Mouse (Mus musculus): Measurements from ENCODE around the gene Fancd2.

The Fancd2 gene

DNA sequence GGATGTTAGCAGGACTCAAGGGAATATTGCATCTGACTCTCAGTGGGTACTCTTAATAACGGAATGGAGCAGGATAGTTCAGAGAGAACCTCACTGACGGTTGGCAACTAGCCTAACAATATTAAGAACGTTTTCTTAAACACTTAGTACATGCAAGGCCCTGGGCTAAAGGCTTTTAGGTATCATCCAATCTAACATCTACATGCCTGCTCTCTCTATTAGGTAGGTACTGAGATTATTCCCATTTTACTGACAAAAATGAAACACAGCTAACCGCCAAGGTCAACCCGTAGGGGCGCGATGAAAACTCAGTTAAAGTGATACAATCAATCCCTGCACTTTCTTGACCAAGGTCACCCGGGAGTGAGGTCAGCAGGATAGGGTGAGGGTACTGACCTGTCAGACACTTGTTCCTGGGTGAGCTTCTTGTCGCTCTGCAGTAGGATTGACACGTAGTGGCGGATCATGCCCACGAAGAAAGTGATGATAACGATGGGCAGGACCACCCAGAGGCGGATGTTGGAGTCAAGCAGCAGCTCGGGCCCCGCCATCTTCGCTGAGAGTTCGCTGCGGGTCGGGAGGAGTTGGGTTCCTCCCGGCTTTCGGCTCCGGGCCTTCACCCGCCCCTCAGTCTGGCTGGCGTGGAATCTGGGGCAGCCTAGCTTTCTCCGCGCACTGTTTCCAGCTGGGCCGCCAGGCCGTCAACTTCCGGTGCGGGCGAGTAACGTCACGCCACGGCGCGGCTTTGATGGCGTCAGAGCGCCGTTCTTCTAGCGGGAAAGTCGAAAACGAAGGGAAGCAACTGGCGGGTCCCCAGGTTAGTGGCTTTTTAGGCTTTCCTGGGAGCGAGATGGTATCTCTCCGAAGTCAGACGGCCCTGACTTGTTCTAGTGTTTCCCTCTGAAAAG is at the start of gene Fancd2, which contains the start of gene Emc3:
Gene Fancd2, plus strand, starts transcription at position 751 of the 908 bp plus-strand sequence.
Gene Emc3, minus strand, starts transcription at position 721 of the 908 bp plus-strand sequence.
- in situ Hi-C loops (cut with MseI, MboI): no loop called here

DNA sequence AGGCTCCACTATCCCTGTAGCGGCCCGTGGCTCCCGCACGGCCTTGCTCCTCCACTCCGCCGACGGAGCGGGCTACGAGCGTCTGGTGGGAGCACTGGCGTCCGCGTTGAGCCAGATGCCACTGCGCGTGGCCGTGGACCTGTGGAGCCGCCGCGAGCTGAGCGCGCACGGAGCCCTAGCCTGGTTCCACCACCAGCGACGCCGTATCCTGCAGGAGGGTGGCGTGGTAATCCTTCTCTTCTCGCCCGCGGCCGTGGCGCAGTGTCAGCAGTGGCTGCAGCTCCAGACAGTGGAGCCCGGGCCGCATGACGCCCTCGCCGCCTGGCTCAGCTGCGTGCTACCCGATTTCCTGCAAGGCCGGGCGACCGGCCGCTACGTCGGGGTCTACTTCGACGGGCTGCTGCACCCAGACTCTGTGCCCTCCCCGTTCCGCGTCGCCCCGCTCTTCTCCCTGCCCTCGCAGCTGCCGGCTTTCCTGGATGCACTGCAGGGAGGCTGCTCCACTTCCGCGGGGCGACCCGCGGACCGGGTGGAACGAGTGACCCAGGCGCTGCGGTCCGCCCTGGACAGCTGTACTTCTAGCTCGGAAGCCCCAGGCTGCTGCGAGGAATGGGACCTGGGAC is 48.9 kb upstream of the Fancd2 start:
- in situ Hi-C loops (cut with MseI, MboI): no loop called here

DNA sequence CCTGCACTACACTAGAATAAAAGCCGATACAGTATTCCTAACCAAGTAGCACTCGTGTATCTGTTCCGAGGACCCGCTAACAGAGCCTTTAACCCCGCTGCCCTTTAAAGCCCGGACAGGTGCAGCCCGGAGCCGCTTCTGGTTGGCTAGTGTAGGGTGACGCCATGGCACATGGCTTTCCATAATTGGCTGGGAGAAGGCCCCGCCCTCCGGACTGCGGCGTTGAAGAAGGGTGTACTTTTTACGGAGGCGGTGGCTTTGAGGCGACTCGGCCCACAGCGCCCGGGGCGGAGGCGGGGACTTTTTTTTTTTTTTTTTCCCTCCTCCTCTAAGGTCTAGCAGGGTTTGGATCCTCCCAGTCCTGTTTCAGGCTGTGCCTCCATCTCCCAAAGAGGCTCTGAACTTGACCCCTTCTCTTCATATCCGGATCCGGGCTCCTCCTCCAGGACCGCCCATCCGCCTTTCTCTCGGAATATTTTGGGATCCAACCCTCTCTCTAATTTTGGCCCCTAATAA is 48.3 kb upstream of the Fancd2 start, which contains the start of gene Creld1:
Gene Creld1, plus strand, starts transcription at position 198 of the 516 bp plus-strand sequence.
- in situ Hi-C loops (cut with MseI, MboI): no loop called here

DNA sequence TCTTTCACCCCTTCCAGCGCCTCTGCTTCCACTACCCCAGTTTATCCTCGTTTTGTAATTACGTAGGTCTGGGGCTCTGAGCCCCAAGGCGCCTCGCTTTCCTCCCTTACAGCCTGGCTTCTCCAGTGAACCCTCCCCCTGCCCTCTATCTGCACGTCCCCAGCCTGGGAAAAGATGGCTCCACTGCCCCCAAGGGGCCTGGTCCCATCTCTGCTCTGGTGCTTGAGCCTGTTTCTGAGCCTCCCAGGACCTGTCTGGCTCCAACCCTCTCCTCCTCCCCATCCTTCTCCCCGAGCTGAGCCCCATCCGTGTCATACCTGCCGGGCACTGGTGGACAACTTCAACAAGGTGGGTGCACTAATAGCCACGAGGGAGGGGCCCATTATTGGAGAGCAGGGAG is 47.8 kb upstream of the Fancd2 start:
- in situ Hi-C loops (cut with MseI, MboI): no loop called here

DNA sequence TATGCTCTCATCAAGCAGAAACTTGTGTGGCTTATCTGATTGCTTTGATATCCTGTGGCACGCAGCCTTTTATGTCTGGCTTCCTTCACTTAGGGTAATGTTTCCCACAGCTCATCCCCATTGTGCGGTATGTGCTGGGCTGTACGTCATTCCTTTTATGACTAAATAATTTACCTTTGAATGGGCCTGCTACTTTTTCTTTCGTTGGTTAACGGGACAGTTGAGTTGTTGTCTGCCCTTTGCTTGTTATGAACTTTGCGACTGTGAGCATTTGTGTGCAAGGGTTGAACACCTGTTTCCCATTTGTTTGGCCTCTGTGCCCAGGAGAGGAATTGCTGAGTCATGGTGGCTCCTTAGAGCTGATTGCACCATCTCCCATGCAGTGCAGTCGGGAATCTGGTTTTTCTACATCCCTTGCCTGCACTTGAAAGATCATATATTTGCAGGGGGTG is 44.3 kb upstream of the Fancd2 start:
- in situ Hi-C loops (cut with MseI, MboI): no loop called here

DNA sequence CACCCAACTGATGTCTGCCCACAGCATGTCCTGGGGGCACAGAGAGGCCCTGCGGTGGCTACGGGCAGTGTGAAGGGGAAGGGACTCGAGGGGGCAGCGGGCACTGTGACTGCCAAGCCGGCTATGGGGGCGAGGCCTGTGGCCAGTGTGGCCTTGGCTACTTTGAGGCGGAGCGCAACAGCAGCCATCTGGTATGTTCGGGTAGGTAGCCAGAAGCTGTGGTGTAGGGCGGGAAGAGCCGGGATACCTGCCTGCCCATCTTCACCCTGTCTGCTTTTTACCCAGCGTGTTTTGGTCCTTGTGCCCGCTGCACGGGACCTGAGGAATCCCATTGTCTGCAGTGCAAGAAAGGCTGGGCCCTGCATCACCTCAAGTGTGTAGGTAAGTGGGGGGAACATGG is 42.1 kb upstream of the Fancd2 start:
- in situ Hi-C loops (cut with MseI, MboI): no loop called here

DNA sequence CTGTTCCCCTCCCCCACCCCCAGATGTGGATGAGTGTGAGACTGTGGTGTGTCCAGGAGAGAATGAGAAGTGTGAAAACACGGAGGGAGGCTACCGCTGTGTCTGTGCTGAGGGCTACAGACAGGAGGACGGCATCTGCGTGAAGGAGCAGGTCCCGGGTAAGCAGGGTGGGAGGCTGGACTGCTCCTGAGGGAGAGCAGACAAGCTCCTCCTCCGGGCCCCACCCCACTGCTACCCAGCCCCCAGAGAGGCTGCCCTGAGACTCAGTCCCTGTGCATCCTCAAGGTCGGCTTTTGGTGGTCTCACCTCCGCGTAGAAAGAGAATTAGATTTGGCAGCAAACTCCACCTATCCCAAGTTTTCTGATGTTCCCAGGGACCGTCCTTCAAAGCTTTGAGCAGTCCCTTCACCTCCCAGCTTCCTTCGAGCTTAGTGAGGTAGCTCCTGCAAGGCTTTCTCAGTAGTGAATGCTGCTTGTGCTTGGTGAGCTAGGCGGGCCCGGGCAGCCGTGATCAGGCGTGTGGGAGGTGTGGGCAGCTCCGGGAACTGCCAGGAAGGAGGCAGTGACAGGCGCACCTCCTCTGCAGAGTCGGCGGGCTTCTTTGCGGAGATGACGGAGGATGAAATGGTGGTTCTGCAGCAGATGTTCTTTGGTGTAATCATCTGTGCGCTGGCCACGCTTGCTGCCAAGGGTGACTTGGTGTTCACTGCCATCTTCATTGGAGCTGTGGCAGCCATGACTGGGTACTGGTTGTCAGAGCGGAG is 39.2 kb upstream of the Fancd2 start:
- in situ Hi-C loops (cut with MseI, MboI): no loop called here

DNA sequence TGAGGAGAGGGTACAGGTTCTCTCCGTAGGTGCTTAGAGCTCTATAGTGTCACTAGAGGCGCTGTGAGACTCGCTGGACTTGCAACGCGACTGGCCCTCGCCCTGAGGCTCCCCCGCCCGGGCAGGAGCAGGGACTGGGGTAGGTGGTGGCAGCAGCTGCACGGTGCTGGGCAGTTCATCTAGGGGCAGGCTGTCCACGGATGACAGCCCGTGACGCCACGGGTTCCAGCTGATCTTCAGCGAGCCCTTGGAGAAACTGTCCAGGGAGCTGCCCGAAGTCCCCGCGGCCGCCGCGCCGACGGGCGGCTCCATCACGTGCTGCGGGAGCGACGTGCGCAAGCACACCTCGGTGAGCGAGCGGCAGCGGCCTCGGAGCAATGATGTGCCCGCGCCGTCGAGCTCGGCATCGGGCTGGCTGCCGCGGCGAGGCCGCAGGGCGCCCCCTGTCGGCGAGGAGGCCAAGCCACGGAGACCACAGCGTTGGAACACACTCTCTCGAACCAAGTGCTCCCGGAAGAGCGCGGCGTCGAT is 37.2 kb upstream of the Fancd2 start:
- in situ Hi-C loops (cut with MseI, MboI): no loop called here

DNA sequence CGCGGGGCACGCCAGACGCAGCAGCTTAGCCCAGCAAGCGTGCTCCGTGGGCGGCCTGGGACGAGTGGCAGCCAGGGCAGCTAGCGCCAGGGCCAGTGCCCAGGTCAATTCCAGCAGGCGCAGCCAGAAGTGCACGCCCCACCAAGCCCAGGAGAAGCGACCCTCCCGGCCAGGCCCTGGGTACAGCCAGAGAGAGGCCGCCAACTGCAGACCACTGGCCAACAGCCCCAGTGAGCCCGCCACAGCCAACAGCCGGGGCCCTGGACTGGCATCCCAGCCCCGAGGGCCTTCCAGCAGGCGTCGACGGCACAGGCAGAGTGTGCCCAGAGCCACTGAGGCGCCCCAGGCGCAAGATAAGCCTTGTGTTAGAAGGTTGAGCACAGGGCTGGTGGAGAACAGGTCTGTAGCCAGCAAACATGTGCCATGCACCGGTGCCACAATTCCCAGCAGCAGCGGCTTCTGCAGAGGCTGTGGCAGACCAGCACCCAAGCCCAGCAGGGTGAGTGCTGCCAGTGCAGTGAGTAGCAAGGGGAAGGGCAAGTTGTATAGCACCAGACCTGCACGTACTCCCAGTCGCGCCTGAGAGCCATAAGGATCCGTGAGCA is 36.3 kb upstream of the Fancd2 start:
- in situ Hi-C loops (cut with MseI, MboI): no loop called here

DNA sequence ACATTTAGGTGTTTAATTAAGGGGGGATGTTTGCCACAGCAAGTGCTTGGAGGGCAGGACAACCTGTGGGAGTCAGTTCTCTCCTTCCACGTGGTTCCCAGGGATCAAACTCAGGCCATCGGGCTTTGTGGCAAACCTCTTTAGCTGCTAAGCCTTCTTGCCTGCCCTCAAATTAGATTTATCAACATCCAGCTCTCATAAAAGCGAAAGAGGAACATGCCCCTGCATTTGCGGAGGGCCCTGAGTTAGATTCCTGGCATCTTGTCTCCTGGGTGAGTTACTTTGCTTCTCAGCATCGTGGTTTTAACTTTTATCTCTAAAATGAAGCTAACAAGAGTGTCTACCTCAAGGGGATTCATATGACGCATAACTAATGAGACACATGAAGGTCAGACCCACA is 32.1 kb upstream of the Fancd2 start:
- in situ Hi-C loops (cut with MseI, MboI): no loop called here

DNA sequence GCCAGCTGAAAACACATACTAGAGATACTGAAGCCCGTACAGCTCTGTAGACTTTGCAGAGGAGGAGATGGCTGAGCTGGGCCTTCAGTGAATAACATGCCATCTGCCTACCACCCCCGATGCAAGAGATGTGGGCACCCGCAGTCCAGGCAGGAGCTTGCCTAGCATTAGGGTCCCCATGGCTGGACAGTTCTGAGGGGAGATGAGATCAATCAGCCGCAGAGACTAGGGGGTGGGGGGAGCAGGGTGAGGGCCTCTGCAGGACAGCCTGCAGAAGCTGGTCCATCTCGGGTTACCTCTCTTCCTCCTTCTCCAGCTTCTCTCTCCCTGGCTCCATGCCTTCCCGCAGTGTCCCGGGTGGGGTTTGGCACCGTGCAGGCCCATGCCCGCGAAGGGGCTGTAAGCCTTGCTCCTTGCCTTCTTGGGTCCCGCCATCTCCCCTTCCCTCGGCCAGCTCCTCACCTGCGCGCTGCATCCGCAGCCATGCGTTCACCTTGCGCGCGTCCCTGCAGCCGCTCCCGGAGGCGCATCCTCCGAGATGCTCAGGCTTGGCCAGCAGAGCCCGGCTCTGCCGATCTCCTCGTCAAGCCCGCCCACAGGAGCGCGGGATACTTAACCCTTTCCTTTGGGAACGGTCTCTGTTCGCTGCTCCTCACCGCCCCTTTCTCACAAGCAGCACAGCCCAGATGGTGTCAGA is 29.9 kb upstream of the Fancd2 start, which contains the start of gene Prrt3:
Gene Prrt3, minus strand, starts transcription at position 544 of the 697 bp plus-strand sequence.
- in situ Hi-C loops (cut with MseI, MboI): no loop called here

DNA sequence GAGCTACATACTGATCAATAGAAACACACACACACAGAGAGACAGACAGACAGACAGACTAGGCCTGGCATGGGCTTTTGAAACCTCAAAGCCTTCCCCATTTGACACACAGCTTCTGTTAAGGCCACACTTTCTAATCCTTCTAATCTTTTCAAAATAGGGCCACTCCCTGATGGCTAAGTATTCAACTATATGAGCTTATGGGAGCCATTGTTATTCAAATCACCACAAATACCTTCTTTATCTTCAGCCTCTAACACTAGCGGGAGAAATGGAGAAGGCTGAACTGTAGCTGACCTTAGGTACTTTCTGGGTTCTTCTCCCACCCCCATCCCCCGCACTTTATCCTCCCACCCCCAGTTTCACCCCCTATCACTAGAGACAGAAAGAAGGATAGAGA is 28.7 kb upstream of the Fancd2 start:
- in situ Hi-C loops (cut with MseI, MboI): no loop called here

DNA sequence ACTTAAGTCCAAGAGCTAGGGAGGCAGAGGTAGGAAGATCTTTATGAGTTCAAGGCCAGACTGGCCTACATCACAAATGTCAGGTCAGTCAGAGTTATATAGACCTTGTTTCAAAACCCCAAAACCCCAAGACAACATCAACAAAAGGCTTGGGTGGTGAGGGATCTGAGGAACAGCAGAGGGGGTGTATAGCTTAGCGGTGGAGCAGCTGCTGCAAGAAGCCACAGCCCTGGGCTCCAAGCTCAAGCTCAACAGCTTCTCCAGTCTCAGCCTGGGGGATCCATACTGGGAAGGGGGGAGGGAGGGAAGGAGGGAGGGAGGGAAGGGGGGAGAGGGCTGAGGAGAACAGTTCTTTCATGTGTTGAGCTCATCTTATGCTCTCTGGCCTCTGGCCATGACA is 25.8 kb upstream of the Fancd2 start:
- in situ Hi-C loops (cut with MseI, MboI): no loop called here

DNA sequence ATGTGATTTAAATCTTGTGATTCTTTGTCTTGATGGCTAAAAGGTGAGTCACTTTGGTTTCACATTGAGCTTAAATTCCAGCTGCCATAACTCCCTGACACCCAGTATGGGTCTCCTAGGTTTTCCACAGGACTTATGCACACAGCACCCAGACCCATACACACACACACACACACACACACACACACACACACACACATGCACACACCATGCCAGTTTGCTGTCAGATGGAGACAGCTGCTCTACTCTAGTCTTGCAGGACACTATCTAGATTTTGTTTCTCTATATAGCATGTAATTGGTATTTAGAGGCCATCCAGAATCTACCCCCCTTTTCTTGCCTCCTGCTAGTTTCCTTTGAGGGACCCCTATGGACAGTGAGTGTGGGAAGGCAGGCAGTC is 24.4 kb upstream of the Fancd2 start:
- in situ Hi-C loops (cut with MseI, MboI): no loop called here

DNA sequence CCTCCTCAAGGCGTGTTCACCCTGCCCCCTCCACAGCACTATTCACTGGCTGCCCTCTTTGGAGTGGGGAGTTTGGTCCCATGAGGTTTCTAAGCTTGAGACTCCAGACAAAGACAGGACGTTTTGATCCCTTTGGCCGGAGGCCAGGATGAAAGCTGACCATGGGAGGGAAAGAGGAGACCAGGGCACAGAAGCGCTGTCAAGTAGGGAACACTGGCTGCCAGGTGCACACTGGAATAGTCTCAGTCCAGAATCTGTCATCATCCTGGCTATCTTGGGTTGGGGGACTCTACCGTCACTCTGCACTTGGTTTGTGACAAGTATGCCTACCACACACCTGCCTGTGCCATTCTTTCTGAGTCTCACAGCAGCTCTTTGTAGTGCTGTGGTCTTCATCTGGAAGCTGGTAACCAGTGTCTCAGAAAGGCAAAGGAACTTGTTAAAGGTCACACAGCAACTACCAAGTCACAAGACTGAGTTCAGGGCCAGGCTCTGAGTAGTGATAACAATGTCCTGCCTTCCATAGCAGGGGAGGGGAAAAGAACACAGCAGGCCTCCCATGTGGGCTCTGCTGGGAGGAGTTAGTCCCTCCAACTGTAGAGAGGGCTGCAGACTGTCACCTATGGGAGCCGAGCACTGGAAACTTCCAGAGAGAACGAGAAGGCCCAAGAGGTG is 23.1 kb upstream of the Fancd2 start:
- in situ Hi-C loops (cut with MseI, MboI): no loop called here

DNA sequence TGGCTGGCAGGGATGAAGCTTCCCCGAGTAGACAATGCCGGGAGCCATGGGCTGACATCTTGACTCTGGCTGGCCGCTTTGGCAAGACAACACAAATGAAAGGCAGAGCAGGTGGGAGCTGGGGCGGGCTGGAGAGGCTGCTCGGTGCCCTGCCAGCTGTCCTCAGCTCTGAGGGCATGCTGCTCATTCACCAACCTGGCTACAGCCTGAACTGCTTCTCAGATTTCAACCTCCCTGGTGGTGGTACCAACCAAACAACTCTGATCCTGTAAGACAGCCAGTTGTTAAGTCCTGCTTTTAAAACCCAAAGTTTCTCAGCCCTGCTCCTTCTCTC is 22.6 kb upstream of the Fancd2 start:
- in situ Hi-C loops (cut with MseI, MboI): no loop called here

DNA sequence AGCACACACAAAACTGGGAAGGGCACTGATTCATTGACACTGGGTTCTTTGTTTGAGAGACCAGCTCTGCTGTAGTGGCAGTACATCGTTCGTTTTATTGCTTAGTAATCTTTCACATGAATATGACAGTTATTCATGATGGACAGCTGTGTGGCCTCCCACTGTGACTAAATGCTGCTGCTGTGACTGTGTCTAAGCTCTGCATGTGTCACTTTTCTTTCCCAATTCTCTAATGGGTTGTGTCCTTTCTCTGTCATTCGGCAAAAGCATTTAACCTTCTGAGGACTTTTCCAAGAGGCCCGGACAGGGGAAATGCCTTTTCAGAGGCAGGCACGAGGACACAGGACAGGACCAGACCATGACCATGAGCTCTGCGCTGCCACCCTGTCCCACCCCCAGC is 17.5 kb upstream of the Fancd2 start:
- in situ Hi-C loops (cut with MseI, MboI): no loop called here

DNA sequence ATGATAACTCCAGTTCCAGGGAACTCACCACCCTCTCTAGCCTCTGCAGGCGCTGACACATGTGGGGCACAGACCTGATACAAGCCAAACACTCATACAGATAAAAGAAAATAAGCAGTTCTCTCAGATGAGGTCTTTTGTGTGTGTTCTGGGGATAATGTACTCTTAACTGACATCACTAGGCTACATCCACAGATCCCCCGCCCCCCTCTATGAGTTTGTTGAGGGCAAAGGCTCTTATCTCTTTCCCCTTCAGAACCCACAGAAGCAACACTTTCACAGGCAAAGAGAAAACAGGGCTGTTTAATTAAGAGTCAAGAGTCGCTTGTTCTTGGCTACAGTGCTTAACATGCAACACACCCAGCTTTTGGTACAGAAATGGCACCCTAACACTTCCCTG is 16.9 kb upstream of the Fancd2 start:
- in situ Hi-C loops (cut with MseI, MboI): no loop called here

DNA sequence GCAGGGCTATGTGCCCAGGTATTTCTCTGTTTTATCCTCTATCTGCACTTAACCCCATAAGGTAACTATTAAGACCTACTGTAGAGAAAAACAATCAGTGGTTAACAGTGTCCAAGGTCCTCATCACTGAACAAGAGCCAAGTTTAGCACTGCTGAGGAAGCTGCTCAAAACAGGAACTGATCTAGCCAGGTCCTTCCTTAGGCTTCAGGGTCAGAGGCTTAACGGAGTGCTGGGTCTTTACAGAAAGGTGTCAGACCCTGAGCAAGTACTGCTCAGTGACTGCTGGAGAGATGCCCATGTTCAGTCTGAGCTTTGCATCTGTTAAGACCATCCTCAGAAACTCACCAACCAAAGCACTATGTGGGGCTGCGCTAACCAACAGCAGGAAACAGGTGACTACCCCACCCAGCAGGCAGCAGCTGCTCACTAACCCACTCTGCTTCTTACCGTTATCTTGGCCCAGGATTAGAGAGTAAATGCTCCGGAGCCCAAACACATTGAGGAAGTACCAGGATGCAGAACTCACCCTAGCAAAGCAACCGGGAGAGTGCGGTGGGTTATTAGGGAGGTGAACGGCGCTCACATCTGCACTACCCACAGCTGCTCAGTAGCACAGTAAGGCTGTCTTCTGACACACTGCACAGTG is 13.9 kb upstream of the Fancd2 start:
- in situ Hi-C loops (cut with MseI, MboI): no loop called here

DNA sequence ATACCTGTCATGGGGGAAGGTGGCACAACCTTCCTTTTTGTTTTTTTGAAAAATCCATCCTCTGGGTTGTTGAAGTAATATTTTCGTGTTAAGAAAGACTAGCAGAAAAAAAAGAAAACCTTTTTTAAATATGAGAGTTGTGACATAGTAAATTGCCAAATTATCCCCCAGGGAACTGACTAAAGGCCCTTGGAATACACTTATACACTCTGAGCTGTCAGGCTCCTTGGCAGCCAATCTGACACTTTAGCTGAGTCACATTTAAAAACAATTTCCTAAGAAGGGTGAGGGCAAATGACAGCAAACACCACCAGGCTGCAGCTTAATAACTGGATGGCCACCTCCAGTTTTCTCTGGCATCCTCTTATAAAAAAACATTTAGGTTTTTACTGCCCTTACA is 9.2 kb upstream of the Fancd2 start:
- in situ Hi-C loops (cut with MseI, MboI): no loop called here

Measured in mouse trophoblast stem cell (cell line).